Mouse (Mus musculus) splenic B cell, adult 2 months (primary cell): ENCODE data around the gene Kank1.

ENCODE experiments used
- DNase-seq: peaks from one replicate; pipeline ENCODE4 v3.0.0-alpha.2; 2011; ENCODE audit warnings: low read depth, low spot score
- H3K27me3 ChIP-seq: 2 replicates; pipeline ENCODE4 v1.6.1; 2012; ENCODE audit warnings: mild to moderate bottlenecking, low read length, moderate library complexity, mixed read lengths; ENCODE audit not compliant: control insufficient read depth, poor library complexity, insufficient read depth, severe bottlenecking
- H3K36me3 ChIP-seq: 2 replicates; pipeline ENCODE4 v1.6.1; 2012; ENCODE audit warnings: mild to moderate bottlenecking, low read length, moderate library complexity, mixed read lengths; ENCODE audit not compliant: control insufficient read depth, poor library complexity, insufficient read depth, severe bottlenecking

The Kank1 gene

DNA sequence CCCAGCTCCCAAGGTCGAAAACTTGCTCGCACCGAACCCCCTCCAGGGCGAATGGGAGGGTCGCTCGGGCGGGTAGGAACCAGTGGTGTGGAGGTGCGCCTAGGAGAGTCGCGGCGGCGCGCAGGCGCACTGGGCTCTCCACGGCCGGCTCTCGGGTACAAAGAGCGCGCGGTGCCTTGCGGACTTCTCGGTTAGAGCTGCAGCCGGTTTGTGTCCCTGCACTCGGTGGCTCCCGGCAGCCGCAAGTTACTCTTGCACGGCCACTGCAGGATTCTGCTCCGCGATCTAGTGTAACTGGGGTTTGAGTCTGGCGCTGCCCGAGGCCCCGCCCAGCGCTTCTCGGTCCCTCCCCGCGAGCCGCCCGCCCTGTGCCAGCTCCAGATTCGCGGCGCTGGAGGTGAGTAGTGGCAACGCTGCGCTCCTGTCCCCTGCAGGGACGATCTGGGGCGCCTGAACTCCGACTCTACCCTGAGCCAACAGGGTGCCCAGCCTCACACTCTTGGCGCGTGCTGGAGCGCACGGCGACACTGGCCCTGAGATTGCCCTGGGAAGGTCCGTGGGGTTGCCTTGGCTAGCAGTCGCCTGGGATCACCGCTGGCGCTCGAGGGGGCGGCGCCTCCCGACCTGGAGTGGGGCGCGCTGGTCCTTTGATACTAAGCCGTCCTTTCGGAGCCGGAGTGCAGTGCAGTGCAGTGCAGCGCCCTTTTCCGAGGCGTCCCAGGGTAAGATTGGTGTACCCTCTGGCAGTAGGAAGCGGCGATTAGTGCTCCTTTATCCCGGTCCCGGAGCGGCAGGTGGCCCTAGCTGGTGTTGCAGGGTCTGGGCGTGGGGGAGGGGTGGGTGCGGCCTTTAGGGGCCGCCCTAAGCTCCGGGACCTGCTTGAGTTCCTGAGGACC lies at the start of gene Kank1:
Gene Kank1 (plus strand): TSS at position 380 of the 896 bp plus-strand sequence.
- Histone ChIP-seq H3K27me3 (no peaks in the 10 kb centered on the region; the same call in 1 of the 2 replicates), H3K36me3 (no peaks in the 10 kb centered on the region)
- no peak for DNase-seq

DNA sequence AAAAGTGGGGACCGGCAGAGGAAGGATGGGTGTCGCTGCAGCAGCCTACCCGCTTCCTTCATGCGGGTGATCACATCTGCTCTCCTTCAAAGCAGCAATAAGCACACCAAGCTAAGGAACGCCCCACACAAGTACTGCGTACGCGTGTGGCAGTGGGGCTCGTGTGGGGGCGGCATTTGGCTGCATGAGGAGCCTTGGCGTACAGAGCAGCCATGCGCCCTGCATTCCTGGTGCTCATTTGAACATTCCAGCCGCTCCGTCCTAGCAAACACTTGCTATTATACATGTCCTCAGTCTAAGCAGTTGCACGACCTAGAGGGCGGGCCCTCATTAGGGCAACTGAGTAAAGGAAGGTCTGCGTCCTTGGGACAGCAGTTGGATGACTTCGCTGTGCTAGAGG lies 49.1 kb upstream of the Kank1 start:
- peaks cover 48% of the 10 kb centered on the region for H3K36me3 ChIP-seq
- no peaks in the 10 kb centered on the region; the same call in 1 of the 2 replicates for H3K27me3 ChIP-seq
- DNase-seq: no peak

DNA sequence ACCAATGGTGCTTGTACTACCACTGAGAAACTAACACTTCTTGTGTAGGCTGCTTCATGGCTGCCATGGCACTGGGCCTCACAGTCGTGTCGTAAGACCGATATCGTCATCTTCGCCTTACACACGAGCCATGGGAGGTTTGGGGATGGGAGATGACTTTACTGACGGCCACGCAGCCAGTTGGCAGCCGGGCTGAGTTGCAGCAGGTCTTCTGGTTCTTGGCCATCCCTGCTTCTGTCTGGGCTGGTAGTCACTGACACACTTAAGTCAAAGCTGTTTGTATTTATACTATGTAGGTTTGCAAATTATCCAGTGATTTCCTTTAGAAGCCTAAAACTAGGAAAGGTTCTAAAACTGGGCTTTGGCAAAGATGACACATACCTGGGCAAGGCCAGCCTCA lies 43.0 kb upstream of the Kank1 start:
- Histone ChIP-seq H3K36me3 (peaks cover 33% of the 10 kb centered on the region), H3K27me3 (no peaks in the 10 kb centered on the region)
- DNase-seq: no peak

DNA sequence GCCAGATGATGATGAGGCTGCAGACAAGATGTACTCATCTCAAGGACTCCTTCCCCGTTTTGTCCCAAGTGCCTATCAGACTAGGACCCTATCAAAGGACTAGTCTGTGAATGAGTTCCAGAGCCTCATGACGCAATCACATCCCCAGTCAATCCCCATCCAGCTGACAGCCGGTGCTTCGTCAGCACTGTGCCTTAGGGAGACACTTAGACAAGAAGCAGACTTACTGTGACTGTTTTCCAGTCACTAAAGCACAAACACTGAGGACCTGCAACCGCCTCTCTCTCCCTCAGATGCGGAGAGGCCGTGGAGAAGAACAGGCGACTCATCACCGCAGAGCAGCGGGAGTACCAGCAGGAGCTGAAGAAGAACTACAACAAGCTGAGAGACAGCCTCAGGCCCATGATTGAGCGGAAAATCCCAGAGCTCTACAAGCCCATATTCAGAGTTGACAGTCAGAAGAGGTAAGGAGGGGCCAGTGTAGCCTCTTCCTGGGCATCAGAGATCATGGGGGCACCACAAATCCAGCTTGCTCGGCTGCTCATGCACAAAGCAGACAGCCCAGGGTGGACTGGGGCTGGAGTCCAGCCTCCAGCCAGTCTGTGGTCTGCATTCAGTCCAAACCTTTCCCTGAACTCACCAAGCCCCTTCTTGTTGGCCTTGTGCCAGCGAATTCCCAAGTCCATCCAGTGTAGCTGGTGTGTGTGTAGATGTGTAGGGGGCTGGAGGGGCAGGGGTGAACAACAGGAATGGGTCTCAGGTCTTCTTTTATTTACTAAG lies 36.5 kb upstream of the Kank1 start:
- no peak for DNase-seq
- H3K27me3 ChIP-seq: no peaks in the 10 kb centered on the region

DNA sequence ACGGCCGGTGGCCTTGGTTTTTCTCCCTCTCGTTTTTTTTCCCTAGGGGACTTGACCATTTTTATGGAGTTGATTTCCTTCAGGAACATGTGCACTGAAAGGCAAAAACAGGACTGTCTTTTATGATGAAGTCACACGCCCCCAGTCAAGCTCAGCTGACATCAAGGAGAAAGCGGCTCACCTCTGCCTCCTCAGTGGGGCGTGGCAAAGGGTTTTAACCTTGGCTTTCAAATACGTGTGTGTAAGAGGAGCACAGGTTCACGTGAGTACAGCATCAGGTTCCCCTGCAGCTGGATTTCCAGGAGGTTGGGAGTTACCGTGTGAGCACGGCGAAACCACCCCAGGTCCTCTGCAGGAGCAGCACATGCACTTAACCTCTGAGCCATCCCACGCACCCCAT lies 33.7 kb upstream of the Kank1 start:
- Histone ChIP-seq H3K36me3 (peaks cover 7% of the 10 kb centered on the region), H3K27me3 (no peaks in the 10 kb centered on the region)
- DNase-seq: no peak

More for the DNA sequence above, 36.5 kb upstream of the Kank1 start:
- peaks cover 9% of the 10 kb centered on the region for H3K36me3 ChIP-seq

DNA sequence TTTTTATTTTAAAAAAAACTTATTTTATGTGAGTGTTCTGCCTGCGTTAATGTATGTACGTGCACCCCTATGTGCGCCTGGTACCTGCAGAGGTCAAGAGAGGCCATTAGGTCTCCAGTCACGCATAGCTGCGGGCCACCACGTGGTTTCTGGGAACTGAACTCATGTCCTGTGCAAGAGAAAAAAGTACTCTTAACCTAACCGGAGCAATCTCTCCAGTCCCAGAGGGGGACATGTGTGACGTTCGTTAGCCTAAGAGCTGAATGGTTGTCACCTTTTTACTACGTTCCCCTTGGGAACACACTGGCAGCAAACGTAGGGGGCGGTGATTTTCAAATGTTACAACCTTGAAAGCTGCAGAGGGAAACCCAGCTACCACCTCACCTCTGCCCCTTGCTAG lies 29.8 kb upstream of the Kank1 start:
- Histone ChIP-seq H3K27me3 (no peaks in the 10 kb centered on the region), H3K36me3 (peaks cover 1% of the 10 kb centered on the region)
- no peak for DNase-seq

DNA sequence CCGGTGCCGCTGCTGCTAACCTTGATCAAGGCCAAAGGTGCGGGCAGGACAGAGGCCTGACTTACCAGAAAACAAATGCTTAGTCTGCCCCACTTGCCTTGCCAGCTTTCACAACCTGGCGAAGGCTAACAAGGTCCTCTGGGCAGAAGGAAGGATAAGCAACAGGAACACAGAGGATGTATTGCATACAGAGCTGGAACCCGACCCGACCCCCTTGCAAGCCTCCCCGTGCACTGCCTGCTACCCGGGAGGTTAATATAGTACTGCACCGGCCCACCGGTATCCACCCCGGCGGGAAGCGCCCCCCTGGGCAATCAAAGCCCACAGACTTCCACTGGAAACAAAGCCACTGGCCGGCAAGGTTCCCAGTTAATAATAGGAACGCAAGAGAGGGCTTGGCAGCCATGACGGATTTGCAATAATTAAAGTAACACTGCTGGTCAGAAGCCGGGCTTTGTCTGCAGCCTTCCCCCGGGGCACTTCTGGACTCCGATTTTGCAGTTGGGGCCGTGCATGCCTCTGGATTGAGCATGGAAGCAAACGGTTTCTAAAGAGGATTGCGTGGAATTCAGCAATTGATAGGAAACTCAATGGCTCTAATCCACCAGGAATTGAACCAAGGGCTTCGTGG lies 28.9 kb upstream of the Kank1 start:
- Histone ChIP-seq H3K27me3 (no peaks in the 10 kb centered on the region), H3K36me3 (no peaks in the 10 kb centered on the region; the same call in 1 of the 2 replicates)
- no peak for DNase-seq

DNA sequence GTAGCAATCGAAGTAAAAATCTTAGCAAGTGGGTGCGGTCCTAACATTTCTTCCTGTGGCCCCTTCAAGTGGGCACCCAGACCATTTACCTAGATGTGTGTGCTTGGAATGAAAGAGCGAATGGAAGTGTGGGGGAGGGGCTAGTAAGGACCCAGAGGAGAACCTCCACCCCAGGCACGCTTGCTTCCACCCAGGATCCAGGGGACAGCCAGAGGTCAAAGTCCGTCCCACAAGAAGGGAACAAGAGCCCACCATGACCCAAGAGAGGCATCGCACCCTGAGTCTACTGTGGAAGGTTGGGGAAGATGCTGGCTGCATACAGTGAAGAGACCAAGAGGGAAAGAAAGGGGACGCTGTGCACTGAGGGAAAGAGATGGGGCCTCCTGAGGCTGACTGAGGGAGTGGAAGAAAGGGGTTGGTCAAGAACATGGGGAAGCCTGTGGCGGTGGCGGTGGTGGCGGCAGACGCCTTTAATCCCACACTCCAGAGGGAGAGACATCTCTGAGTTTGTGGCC lies 28.1 kb upstream of the Kank1 start:
- DNase-seq: no peak
- H3K27me3 ChIP-seq: no peaks in the 10 kb centered on the region
- no peaks in the 10 kb centered on the region; the same call in 1 of the 2 replicates for H3K36me3 ChIP-seq

DNA sequence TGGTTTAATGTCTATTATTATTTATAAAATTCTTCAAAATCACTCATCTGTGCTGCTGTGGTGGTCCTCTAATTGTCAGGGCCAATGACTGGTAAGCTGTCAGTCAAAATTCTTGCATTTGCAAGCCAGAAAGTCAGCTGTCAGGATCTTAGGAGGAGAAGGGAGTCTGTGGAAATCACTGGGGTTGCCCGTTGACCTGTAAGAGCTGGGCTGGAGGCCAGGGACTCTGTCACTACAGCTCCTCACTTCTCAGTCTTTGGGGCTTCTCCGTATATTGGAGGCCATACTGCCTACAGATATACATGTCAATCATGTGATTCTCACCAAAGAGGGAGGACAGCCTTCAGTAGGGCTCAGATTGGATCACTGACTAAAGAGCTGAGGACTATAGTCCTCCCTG lies 16.2 kb upstream of the Kank1 start:
- H3K36me3 ChIP-seq: no peaks in the 10 kb centered on the region

DNA sequence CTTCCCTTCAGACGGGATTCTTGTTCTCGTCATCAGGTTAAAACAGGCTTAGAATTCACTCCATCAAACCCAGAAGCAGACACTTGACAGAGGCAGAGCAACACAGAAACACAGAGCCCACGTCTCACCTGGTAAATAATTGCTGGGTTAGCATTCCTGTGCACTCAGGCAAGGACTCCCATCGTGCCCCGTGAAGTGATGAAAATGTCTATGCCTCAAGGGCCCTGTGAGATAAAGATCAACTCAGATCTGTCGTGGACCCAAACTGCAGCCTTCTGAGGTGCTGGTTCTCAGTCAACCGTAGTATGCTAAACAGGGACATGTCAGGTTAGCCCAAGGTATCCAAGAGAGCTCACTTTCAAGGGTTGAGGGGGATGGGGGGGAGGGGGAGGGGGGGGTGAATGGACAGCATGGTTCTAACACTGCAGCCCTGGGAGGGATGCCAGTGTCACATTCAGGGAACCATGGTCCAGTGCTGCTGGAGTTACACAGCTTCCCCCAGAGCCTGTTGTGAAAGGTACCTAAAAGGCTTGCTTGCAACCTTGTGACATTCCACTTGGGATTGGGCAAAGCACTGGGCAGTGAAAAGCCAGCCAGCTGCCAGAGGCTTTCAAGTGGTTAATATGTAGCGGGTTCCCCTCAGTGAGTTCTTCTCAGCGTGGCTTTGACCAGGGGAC lies 14.7 kb upstream of the Kank1 start:
- DNase-seq: no peak
- H3K36me3 ChIP-seq: no peaks in the 10 kb centered on the region
- H3K27me3 ChIP-seq: no peaks in the 10 kb centered on the region

More for the DNA sequence above, 16.2 kb upstream of the Kank1 start:
- H3K27me3 ChIP-seq: no peaks in the 10 kb centered on the region
- DNase-seq: no peak

DNA sequence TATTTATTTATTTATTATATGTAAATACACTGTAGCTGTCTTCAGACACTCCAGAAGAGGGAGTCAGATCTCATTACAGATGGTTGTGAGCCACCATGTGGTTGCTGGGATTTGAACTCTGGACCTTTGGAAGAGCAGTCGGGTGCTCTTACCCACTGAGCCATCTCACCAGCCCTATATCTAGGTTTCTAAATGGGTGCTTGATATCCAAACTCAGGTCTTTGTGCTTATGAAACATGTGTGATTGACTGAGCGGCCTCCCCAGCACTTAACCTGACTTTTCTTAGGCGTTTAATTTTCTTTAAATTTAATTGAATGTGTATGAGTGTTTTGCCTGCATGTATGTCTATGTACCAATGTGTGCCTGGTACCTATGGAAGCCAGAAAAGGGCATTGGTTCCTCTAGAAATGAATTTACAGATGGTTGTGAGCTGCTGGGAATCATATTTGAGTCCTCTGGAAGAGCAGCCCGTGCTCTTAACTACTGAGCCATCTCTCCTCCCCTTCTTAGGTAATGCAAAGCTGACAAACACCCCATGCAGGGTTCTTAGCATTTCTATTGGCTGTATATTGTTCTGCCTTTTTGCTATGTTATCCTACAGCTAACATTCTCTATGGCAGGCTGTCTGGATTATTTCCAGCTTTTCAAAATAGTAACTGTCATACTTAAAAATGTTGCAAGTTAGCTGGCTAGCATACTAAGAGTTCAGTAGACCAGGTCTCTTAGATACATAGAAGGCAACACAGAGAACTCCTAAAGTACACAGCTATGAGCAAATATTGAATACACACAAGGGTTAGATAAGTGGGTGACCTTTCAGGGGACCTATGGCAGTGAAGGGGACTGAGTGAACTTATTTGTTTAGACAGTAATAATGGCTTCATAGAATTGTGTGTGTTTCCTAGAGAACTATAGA lies 6.5 kb upstream of the Kank1 start:
- H3K27me3 ChIP-seq: no peaks in the 10 kb centered on the region
- DNase-seq: no peak
- no peaks in the 10 kb centered on the region for H3K36me3 ChIP-seq

DNA sequence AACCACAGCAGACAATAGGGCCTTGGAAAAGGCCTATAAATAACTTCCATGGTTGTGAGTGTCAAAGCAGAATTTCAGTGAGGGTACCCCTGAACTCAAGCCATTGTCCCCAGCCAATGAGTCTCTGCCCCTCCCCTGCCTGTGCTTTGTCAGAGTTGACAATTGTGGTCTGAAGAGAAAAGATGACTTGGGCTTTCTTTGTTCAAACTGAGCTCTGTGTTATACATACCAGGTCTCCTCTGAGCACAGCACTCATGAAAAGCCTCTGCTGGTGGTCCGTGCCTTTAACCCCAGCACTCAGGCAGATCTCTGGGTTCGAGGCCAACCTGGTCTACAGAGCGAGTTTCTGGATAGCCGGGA lies 5.8 kb upstream of the Kank1 start:
- Histone ChIP-seq H3K27me3 (no peaks in the 10 kb centered on the region), H3K36me3 (no peaks in the 10 kb centered on the region)
- DNase-seq: no peak

DNA sequence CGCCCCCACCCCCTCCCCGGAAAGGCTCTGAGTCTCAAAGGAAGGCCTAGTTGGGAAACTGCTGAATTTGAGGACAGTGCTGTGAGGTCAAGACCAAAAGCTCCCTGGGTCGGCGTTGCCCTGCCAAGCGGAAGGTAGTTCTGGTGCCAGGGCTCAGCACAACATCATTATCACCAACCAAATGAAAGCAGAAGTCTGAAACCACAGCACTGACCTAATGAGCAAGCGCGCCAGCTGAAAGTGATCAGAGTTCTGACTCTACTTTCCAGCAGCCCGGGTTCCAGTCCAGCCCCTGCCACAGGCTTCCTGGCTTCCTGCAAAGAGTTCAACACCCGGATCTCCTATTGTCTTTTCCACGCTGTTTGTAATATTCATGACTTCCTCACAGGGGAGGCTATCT lies 4.7 kb upstream of the Kank1 start:
- no peak for DNase-seq
- H3K27me3 ChIP-seq: no peaks in the 10 kb centered on the region; the same call in 1 of the 2 replicates
- no peaks in the 10 kb centered on the region for H3K36me3 ChIP-seq
